Mouse (Mus musculus) stomach, adult 2 months (tissue): ENCODE results near the gene Uhrf1. TPM values are rescaled to one million over a fixed set of nuclear protein-coding genes. Genes with fewer than 3 reads are reported as not detected.

Experiments used
- polyA plus RNA-seq: library from polyadenylated mRNA; depleted of rRNA; stranded (reverse); fragments of >200 nt; gene quantifications from 2 replicates; pipeline ENCODE4 v1.2.3, GENCODE M21; 2012; rRNA removed

Uhrf1 gene
- 4.9 and 5.6 TPM in 2 replicates for polyA plus RNA-seq

DNA sequence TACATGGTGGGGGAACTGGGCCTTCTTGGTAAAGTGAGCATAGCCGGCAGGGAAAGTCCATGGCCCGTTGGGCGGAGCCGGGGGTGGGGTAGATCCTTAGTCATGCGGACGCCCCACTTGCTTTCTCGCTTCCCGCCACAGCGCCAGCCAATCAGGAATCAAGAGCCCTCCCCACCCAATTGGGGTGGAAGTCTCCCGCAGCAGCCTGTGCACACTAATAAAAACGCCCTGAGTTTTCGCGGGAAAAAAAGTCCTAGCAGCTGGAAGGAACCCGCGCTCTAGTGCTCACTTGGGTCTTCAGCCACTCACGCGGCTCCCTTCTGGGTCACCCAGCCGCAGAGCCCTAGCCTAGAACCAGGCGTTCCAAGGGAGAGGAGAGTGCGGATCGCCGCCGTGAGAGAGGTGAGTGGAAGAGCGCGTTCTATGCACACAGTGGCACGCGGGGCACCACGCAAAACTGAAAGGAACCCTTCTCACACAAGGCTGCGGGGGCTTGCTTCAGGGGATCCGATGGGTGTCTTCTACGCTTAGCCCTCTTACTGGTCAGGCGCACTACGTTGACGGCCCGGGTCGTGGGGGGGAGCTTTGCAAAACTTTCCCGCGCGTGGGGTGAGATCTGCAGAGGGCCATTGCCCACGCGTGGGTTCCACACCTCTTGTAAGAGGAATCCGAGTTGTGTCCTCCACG, at the start of gene Uhrf1:
Gene Uhrf1 (plus strand): TSS at position 162 of the 687 bp plus-strand sequence.

GRCm38 (mm10) chr17:56256239-56256881, 46.8 kb upstream of the Uhrf1 start, which contains the start of gene Fem1a:
Fem1a (plus strand) TSS chr17:56256810.

DNA sequence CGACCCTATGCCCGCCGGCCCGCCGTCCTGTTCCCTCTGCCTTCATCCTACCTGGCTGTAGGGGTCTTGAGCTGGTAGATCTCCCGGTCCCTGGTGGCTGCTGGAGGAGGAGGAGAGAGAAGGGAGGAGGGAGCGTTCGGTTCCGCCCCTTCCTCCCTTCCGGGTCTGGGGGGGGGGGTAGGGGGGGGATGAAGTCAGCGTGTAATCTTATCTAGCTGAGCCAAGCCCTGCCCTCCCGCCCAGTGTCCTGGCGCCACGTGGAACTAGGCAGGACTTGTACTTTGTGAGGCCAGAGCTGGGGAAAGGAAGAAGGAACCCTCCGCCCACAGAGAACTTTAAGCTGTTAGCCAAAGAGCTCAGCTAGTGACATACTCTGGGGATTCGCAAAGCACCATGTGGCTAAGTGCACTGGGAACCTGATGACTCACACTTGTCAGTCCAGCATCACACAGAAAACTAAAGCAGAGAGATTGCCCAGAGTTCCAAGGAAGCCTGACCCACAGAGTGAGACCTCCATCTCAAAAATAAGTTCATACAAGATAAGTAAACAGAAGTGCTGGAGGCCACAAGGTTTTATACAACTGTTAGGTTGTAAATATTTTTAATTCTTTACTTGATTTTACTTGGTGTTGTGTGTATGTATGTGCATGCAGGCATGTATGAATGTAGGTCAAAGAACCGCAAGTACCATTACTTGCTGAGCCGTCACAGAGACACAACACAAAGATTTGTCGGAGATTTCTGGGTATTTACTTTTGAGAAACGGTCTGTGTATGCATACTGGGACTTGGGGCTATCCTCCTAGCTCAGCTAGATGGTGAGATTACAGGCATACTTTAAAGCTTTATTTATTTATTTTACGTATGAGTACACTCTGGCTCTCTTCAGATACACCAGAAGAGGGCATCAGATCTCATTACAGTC, 26.2 kb upstream of the Uhrf1 start, which contains the start of gene Ticam1:
Gene Ticam1 (minus strand): TSS at position 144 of the 924 bp plus-strand sequence.

GRCm38 (mm10) chr17:56292531-56293222, 10.4 kb upstream of the Uhrf1 start, which contains the start of gene Plin3:
Plin3 (minus strand) TSS chr17:56292873.

DNA sequence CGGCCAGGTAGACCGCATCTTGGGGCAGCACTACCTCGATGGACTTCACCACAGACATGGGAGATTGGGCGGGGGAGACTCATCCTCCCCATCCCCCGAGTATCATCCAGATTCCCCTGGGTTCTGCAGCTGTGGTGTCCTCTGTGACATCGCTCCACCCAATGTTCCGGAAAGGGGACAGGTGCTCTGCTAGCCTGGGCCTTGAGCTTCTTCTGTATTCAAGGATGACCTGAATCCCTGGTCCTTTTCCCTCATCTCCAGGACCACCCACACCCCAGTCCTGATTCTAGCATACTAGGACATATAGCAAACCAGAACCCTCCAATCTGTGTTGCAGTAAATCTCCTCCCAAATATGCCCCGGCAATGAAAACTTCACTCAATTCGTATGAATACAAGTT, 2.9 kb upstream of the Uhrf1 start, which contains the start of gene Arrdc5:
Gene Arrdc5 (minus strand): TSS at position 101 of the 400 bp plus-strand sequence.

DNA sequence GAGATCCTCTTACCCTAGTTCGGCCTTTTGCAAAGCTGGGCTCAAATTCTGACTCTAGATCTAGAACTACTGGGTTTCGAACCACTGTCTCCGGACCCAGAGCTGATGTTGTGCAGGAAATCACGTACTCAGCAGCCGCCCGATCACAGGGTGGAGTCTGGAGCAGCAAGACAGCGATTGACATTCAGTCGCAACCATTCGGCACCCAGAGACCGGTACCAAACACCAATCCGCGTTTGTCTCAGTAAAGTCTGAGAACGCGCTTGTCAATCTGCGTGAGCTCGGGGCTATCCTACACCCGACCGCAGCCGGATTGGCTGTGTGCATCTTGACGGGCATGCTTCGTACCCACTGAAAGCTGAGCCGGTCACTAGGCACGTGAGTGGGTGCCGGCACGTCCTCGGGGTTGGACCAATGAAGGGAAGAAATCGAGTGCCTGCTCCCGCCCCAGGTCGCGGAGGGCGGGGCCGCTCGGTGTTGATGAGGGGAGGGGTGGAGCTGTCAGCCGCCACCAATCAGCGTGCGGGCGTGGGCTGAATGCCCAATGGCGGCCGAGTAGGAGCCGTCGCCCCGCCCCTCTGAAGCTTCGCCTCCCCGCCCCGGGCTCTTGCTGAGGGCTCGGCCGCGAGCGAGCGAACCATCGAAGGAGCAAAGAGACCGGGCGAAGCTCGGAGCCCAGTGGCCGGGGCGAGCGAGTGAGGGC, 22.5 kb downstream of the Uhrf1 start, which contains the start of gene Kdm4b:
Gene Kdm4b (plus strand): TSS at position 613 of the 703 bp plus-strand sequence.

Other genes starting within 250 kb of the Uhrf1 start
- gene Ubxn6, start 228.3 kb upstream of the Uhrf1 start, polyA plus RNA-seq = 25.8 and 28.1 TPM in 2 replicates
- 22.5 and 23.4 TPM in 2 replicates for gene Hdgfl2, start 223.7 kb upstream of the Uhrf1 start, polyA plus RNA-seq
- 10.9 and 12.4 TPM in 2 replicates for gene Plin4, start 193.5 kb upstream of the Uhrf1 start, polyA plus RNA-seq
- gene Plin5, start 185.7 kb upstream of the Uhrf1 start, polyA plus RNA-seq = 0.91 and 1.1 TPM in 2 replicates
- gene Lrg1, start 181.3 kb upstream of the Uhrf1 start, polyA plus RNA-seq = 20.4 and 44.5 TPM in 2 replicates
- 4.3 and 10.0 TPM in 2 replicates for gene Sema6b, start 163.0 kb upstream of the Uhrf1 start, polyA plus RNA-seq
- 1.9 and 2.3 TPM in 2 replicates for gene Tnfaip8l1, start 140.8 kb upstream of the Uhrf1 start, polyA plus RNA-seq
- gene Mydgf, start 119.4 kb upstream of the Uhrf1 start, polyA plus RNA-seq = 58.8 and 74.9 TPM in 2 replicates
- gene Dpp9, start 84.4 kb upstream of the Uhrf1 start, polyA plus RNA-seq = 23.2 and 24.5 TPM in 2 replicates
- gene Fem1a, start 46.5 kb upstream of the Uhrf1 start, polyA plus RNA-seq = 14.9 and 19.2 TPM in 2 replicates
- 23.4 and 24.4 TPM in 2 replicates for gene Ticam1, start 26.5 kb upstream of the Uhrf1 start, polyA plus RNA-seq
- 29.0 and 30.0 TPM in 2 replicates for gene Plin3, start 10.4 kb upstream of the Uhrf1 start, polyA plus RNA-seq
- not detected in 2 replicates for gene Arrdc5, start 3.0 kb upstream of the Uhrf1 start, polyA plus RNA-seq
- gene Kdm4b, start 22.7 kb downstream of the Uhrf1 start, polyA plus RNA-seq = 15.1 and 18.6 TPM in 2 replicates
- 51.4 and 69.9 TPM in 2 replicates for gene Ptprs, start 173.2 kb downstream of the Uhrf1 start, polyA plus RNA-seq
- not detected in 2 replicates for gene Znrf4, start 209.1 kb downstream of the Uhrf1 start, polyA plus RNA-seq